Mouse (Mus musculus) MEL (cell line): ENCODE measurements around the gene Acot10. TPM values are rescaled to one million over a fixed set of nuclear protein-coding genes. Genes with fewer than 3 reads are reported as not detected.

Experiments
- DNase-seq: peaks from one replicate; pipeline ENCODE4 v3.0.0; 2011; ENCODE audit warnings: low read depth, low spot score
- H3K27ac ChIP-seq: 2 replicates; pipeline ENCODE4 v1.5.1; 2012; ENCODE audit warnings: low read depth, mild to moderate bottlenecking, control low read depth, low read length, moderate library complexity; ENCODE audit not compliant: control insufficient read depth
- H3K27me3 ChIP-seq, 2 experiments: fragments of 150-350 bp in 1 of 2; sonication (generic) in 1 of 2; 2 replicates each; pipeline ENCODE4 v1.6.1; 2012; ENCODE audit warnings: low read length in 2 of 2, mild to moderate bottlenecking in 2 of 2, improper control_type of control experiment in 1 of 2, moderate library complexity in 1 of 2; ENCODE audit not compliant: insufficient read depth in 2 of 2, control insufficient read depth in 1 of 2
- H3K36me3 ChIP-seq, 2 experiments: 2 replicates each; pipeline ENCODE4 v1.6.1; 2012 to 2014; ENCODE audit warnings: low read length in 2 of 2, improper control_type of control experiment in 1 of 2, inconsistent platforms in 1 of 2, mild to moderate bottlenecking in 1 of 2; ENCODE audit not compliant: insufficient read depth in 2 of 2, control insufficient read depth in 1 of 2
- H3K4me1 ChIP-seq, 2 experiments: fragments of 150-350 bp in 1 of 2; sonication (generic) in 1 of 2; 2 replicates each; pipeline ENCODE4 v1.6.1; 2012; ENCODE audit warnings: low read length in 2 of 2, improper control_type of control experiment in 1 of 2, mild to moderate bottlenecking in 1 of 2; ENCODE audit not compliant: insufficient read depth in 2 of 2, control insufficient read depth in 1 of 2
- H3K4me3 ChIP-seq, 2 experiments: fragments of 150-350 bp in 1 of 2; sonication (generic) in 1 of 2; 2 replicates each; pipeline ENCODE4 v1.5.1; 2012; ENCODE audit warnings: low read depth in 2 of 2, low read length in 2 of 2, mild to moderate bottlenecking in 2 of 2, moderate library complexity in 2 of 2, control low read depth in 1 of 2, improper control_type of control experiment in 1 of 2; ENCODE audit not compliant: control insufficient read depth in 1 of 2, insufficient read depth in 1 of 2
- H3K79me2 ChIP-seq: 2 replicates; pipeline ENCODE4 v1.6.1; 2012; ENCODE audit warnings: mild to moderate bottlenecking, low read length, moderate library complexity; ENCODE audit not compliant: control insufficient read depth, poor library complexity, insufficient read depth
- H3K9ac ChIP-seq: 2 replicates; pipeline ENCODE4 v1.6.1; 2012; ENCODE audit warnings: low read depth, mild to moderate bottlenecking, control low read depth, low read length, moderate library complexity; ENCODE audit not compliant: control insufficient read depth, poor library complexity, severe bottlenecking
- H3K9me3 ChIP-seq: fragments of 150-350 bp; sonication (generic); replicated peaks from 2 replicates; pipeline ENCODE4 v1.6.1; 2012; ENCODE audit warnings: mild to moderate bottlenecking, low read length, improper control_type of control experiment, moderate library complexity; ENCODE audit not compliant: insufficient read depth
- BHLHE40 ChIP-seq: IDR thresholded peaks from 2 replicates; pipeline ENCODE4 v1.6.1; 2012; ENCODE audit warnings: low read depth, mild to moderate bottlenecking, inconsistent platforms, low read length, improper control_type of control experiment, borderline replicate concordance
- CHD1 ChIP-seq: IDR thresholded peaks from 2 replicates; pipeline ENCODE4 v1.6.1; 2012; ENCODE audit warnings: low read depth, mild to moderate bottlenecking, inconsistent platforms, low read length, improper control_type of control experiment
- ELF1 ChIP-seq: IDR thresholded peaks from 2 replicates; pipeline ENCODE4 v1.6.1; 2014; ENCODE audit warnings: low read depth, mild to moderate bottlenecking, inconsistent platforms, low read length, improper control_type of control experiment, moderate library complexity
- EP300 ChIP-seq, 2 experiments: IDR thresholded peaks; 2 replicates each; pipeline ENCODE4 v1.6.1; 2011; ENCODE audit warnings: improper control_type of control experiment in 2 of 2, low read length in 2 of 2, low read depth in 1 of 2, mild to moderate bottlenecking in 1 of 2
- ETS1 ChIP-seq: IDR thresholded peaks from 2 replicates; pipeline ENCODE4 v1.6.1; 2012; ENCODE audit warnings: low read depth, mild to moderate bottlenecking, inconsistent platforms, low read length, improper control_type of control experiment, moderate library complexity
- GABPA ChIP-seq: IDR thresholded peaks from 2 replicates; pipeline ENCODE4 v1.6.1; 2012; ENCODE audit warnings: low read depth, mild to moderate bottlenecking, inconsistent platforms, low read length, improper control_type of control experiment, moderate library complexity
- GATA1 ChIP-seq: IDR thresholded peaks from 2 replicates; pipeline ENCODE4 v1.6.1; 2011; ENCODE audit warnings: low read depth, low read length, improper control_type of control experiment
- HCFC1 ChIP-seq: IDR thresholded peaks from 2 replicates; pipeline ENCODE4 v1.6.1; 2012; ENCODE audit warnings: low read depth, mild to moderate bottlenecking, inconsistent platforms, low read length, improper control_type of control experiment, moderate library complexity
- JUND ChIP-seq: IDR thresholded peaks from 2 replicates; pipeline ENCODE4 v1.6.1; 2011; ENCODE audit warnings: low read depth, mild to moderate bottlenecking, improper control_type of control experiment, low read length
- MAFK ChIP-seq: IDR thresholded peaks from 2 replicates; pipeline ENCODE4 v1.6.1; 2011; ENCODE audit warnings: low read depth, mild to moderate bottlenecking, low read length, improper control_type of control experiment, borderline replicate concordance
- MAZ ChIP-seq: IDR thresholded peaks from 2 replicates; pipeline ENCODE4 v1.6.1; 2012; ENCODE audit warnings: low read depth, mild to moderate bottlenecking, inconsistent platforms, low read length, improper control_type of control experiment
- MEF2A ChIP-seq: IDR thresholded peaks from 2 replicates; pipeline ENCODE4 v1.6.1; 2014; ENCODE audit warnings: low read depth, mild to moderate bottlenecking, inconsistent platforms, low read length, improper control_type of control experiment; ENCODE audit not compliant: poor library complexity, insufficient replicate concordance, severe bottlenecking; ENCODE audit errors: extremely low read depth
- MXI1 ChIP-seq: IDR thresholded peaks from 2 replicates; pipeline ENCODE4 v1.6.1; 2011; ENCODE audit warnings: mild to moderate bottlenecking, low read depth, low read length, improper control_type of control experiment
- MYC ChIP-seq: IDR thresholded peaks from 2 replicates; pipeline ENCODE4 v1.6.1; 2011; ENCODE audit warnings: low read depth, mild to moderate bottlenecking, low read length, improper control_type of control experiment, moderate library complexity
- NELFE ChIP-seq: IDR thresholded peaks from 2 replicates; pipeline ENCODE4 v1.6.1; 2011; ENCODE audit warnings: low read depth, low read length, improper control_type of control experiment
- NRF1 ChIP-seq: IDR thresholded peaks from 2 replicates; pipeline ENCODE4 v1.6.1; 2014; ENCODE audit warnings: low read depth, mild to moderate bottlenecking, inconsistent platforms, low read length, improper control_type of control experiment, moderate library complexity; ENCODE audit not compliant: poor library complexity, insufficient read depth, severe bottlenecking
- POLR2A ChIP-seq, 2 experiments: IDR thresholded peaks; 2 replicates each; pipeline ENCODE4 v1.6.1; 2011 to 2012; ENCODE audit warnings: low read length in 2 of 2, mild to moderate bottlenecking in 2 of 2, control low read depth in 1 of 2, improper control_type of control experiment in 1 of 2, low read depth in 1 of 2, moderate library complexity in 1 of 2; ENCODE audit not compliant: control insufficient read depth in 1 of 2, insufficient read depth in 1 of 2, poor library complexity in 1 of 2
- POLR2AphosphoS5 ChIP-seq: IDR thresholded peaks from 2 replicates; pipeline ENCODE4 v1.6.1; 2012; ENCODE audit warnings: low read depth, borderline replicate concordance, mild to moderate bottlenecking, inconsistent platforms, low read length, moderate library complexity, mixed read lengths
- SIN3A ChIP-seq: IDR thresholded peaks from 2 replicates; pipeline ENCODE4 v1.6.1; 2012; ENCODE audit warnings: low read length, improper control_type of control experiment, inconsistent platforms
- TBP ChIP-seq: IDR thresholded peaks from 2 replicates; pipeline ENCODE4 v1.8.0; 2011; ENCODE audit warnings: low read depth, low read length, improper control_type of control experiment
- TCF12 ChIP-seq: IDR thresholded peaks from 2 replicates; pipeline ENCODE4 v1.6.1; 2014; ENCODE audit warnings: low read depth, mild to moderate bottlenecking, inconsistent platforms, low read length, improper control_type of control experiment, moderate library complexity
- UBTF ChIP-seq: IDR thresholded peaks from 2 replicates; pipeline ENCODE4 v1.6.1; 2012; ENCODE audit warnings: low read depth, mild to moderate bottlenecking, inconsistent platforms, low read length, improper control_type of control experiment, moderate library complexity, borderline replicate concordance; ENCODE audit not compliant: insufficient read depth
- USF1 ChIP-seq: IDR thresholded peaks from 2 replicates; pipeline ENCODE4 v1.6.1; 2014; ENCODE audit warnings: low read depth, mild to moderate bottlenecking, inconsistent platforms, low read length, improper control_type of control experiment, moderate library complexity
- ZC3H11A ChIP-seq: IDR thresholded peaks from 2 replicates; pipeline ENCODE4 v1.6.1; 2012; ENCODE audit warnings: low read depth, mild to moderate bottlenecking, inconsistent platforms, low read length, improper control_type of control experiment
- ZKSCAN1 ChIP-seq: IDR thresholded peaks from 2 replicates; pipeline ENCODE4 v1.6.1; 2012; ENCODE audit warnings: low read depth, mild to moderate bottlenecking, inconsistent platforms, low read length, improper control_type of control experiment, moderate library complexity
- ZMIZ1 ChIP-seq: IDR thresholded peaks from 2 replicates; pipeline ENCODE4 v1.6.1; 2012; ENCODE audit warnings: low read depth, mild to moderate bottlenecking, inconsistent platforms, low read length, improper control_type of control experiment, moderate library complexity
- ZNF384 ChIP-seq: IDR thresholded peaks from 2 replicates; pipeline ENCODE4 v1.6.1; 2012; ENCODE audit warnings: low read depth, mild to moderate bottlenecking, inconsistent platforms, low read length, improper control_type of control experiment
- polyA plus RNA-seq, 2 experiments: library from polyadenylated mRNA; stranded (reverse) in 1 of 2; unstranded in 1 of 2; fragments of >175 nt in 1 of 2; fragments of >200 nt in 1 of 2; gene quantifications; 2 replicates each; pipeline versions ENCODE4 v1.2.1 to v1.2.4; 2012; ENCODE audit warnings: low replicate concordance in 2 of 2, low read depth in 1 of 2; ENCODE audit not compliant: insufficient read length in 2 of 2, insufficient read depth in 1 of 2, missing spikeins in 1 of 2
- total RNA-seq: library from RNA; depleted of rRNA; stranded (reverse); fragments of 300-350 nt; gene quantifications from 2 replicates; pipeline ENCODE4 v1.2.3, GENCODE M21; 2012

Gene Acot10
- total and polyA plus RNA-seq, 3 experiments = 0.10 to 0.31 TPM; not detected in 1

- no peaks in the 10 kb centered on the region for H3K79me2 ChIP-seq
- no peaks in the 10 kb centered on the region for H3K27me3 ChIP-seq
- H3K4me1 ChIP-seq = no peaks in the 10 kb centered on the region
- H3K9me3 ChIP-seq = no peaks in the 10 kb centered on the region
- DNase-seq = no peak
- H3K9ac ChIP-seq = no peak overlapping the region
- no peak overlapping the region for H3K4me3 ChIP-seq
- no peak for TF ChIP-seq EP300 (IDR thresholded peaks at IDR 0.05; ENCODE audit: low read depth in 1 of 2, low read length in 2 of 2)
- TF ChIP-seq USF1 = no peak
- TF ChIP-seq MXI1 = no peak
- TF ChIP-seq UBTF = no peak
- TF ChIP-seq ELF1 = no peak
- TF ChIP-seq ETS1 = no peak
- TF ChIP-seq TCF12 = no peak
- TF ChIP-seq NELFE = no peak
- TF ChIP-seq ZMIZ1 = no peak
- no peak for TF ChIP-seq CHD1
- no peak for TF ChIP-seq TBP
- no peak for TF ChIP-seq POLR2AphosphoS5
- TF ChIP-seq GABPA = no peak
- TF ChIP-seq ZC3H11A = no peak
- TF ChIP-seq GATA1 = no peak
- TF ChIP-seq POLR2A (IDR thresholded peaks at IDR 0.05; ENCODE audit: control insufficient read depth in 1 of 2, insufficient read depth in 1 of 2, low read depth in 1 of 2, low read length in 2 of 2, poor library complexity in 1 of 2) = no peak
- TF ChIP-seq MYC = no peak
- no peak for TF ChIP-seq SIN3A
- no peak for TF ChIP-seq ZNF384
- TF ChIP-seq ZKSCAN1 = no peak
- no peak overlapping the region for H3K27ac ChIP-seq
- H3K36me3 ChIP-seq = no peaks in the 10 kb centered on the region
Observed at GRCm38 (mm10) chr15:20667350-20667749, 800 bp upstream of the Acot10 start.

DNA sequence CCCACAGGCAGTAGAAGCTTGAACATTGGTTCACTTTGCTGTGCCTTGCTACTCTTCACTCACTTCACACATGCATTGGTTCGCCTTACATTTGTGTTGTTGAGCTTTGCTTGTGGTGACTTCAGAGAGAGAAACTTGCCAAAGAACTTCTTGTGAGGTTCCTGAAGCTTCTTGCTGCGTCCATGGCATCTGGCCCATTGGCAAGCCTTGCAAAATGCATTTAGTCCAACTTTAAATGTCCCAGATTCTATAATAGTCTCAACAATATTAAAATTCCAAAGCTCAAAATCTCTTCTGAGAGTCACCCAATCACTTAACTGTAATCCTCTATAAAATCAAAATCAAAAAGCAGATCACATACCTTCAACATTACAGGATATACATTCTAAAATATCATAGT is 6.3 kb downstream of the Acot10 start:
- Histone ChIP-seq H3K36me3 (no peaks in the 10 kb centered on the region), H3K4me3 (no peak overlapping the region), H3K4me1 (no peaks in the 10 kb centered on the region), H3K27ac (no peak overlapping the region), H3K79me2 (no peaks in the 10 kb centered on the region), H3K27me3 (no peaks in the 10 kb centered on the region), H3K9me3 (no peaks in the 10 kb centered on the region), H3K9ac (no peak overlapping the region)
- no peak for DNase-seq
- TF ChIP-seq HCFC1 (no peak), MEF2A (no peak), ETS1 (no peak), MXI1 (no peak), GATA1 (no peak), GABPA (no peak), MAZ (no peak), NRF1 (no peak), MAFK (no peak), JUND (no peak), SIN3A (no peak), UBTF (no peak), NELFE (no peak), BHLHE40 (no peak), ZKSCAN1 (no peak), EP300 (IDR thresholded peaks at IDR 0.05; ENCODE audit: low read depth in 1 of 2, low read length in 2 of 2) (no peak)
